Mouse (Mus musculus) frontal cortex, postnatal 10 days (tissue): ENCODE measurements around the gene Vdac1.
"Not testable (repeated sequence)": the region's sequence is repeated elsewhere in the genome, so short reads cannot be mapped to it uniquely, and the experiment has no call there.

Source experiments
- DNase-seq, 2 experiments: peaks; one replicate each; pipeline ENCODE4 v3.0.0; 2022; ENCODE audit warnings: low spot score in 2 of 2, mixed read lengths in 1 of 2

Vdac1 gene

GRCm38 (mm10) chr11:52373841-52374240, 13.2 kb downstream of the Vdac1 start:
- no peak for DNase-seq

DNA sequence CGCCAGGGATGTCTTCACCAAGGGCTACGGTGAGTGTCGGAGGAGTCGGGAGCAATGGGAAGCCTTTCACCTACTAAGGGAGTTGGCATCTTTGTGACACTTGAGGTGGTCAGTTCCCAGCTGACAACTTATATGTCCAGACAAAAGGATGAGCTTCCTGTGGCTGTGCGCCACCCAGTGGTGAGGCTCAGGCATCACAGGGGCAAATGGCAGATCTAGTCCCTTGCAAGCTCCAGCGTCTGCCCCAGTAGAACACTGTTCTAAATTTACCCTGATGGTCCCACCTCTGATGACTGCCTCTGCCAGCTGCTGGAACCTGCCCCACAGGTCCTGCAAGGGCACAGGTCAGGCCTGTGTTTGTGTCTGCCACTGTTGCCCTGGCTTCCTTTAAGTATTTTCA, 13.7 kb downstream of the Vdac1 start:
- DNase-seq: no peak

DNA sequence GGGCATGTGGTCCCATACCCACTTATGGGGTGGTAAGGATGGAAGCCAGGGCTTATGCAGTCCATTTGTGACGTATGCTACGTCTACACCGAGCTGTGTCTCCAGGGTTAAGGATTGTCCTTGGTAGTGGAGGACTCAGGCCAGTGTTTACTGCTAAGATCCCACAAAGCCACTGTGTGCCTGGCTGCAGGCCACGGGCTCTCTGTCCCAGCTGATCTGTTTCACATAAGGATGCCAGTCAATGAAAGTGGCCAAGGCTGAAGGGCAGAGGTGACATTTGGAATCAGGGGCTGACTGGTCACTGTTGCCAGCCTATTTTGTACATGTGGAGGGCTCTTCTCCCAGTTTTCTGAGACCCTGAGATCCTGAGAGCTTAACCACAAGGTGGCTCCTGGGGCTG, 16.9 kb downstream of the Vdac1 start:
- no peak for DNase-seq

GRCm38 (mm10) chr11:52379241-52379640, 18.6 kb downstream of the Vdac1 start:
- no peak for DNase-seq

GRCm38 (mm10) chr11:52383741-52384140, 23.1 kb downstream of the Vdac1 start:
- no peak for DNase-seq

GRCm38 (mm10) chr11:52384667-52385066, 24.0 kb downstream of the Vdac1 start:
- DNase-seq: no peak

- no peak for DNase-seq
Measured at GRCm38 (mm10) chr11:52386892-52387291, 26.2 kb downstream of the Vdac1 start.

- DNase-seq: no peak
Measured at GRCm38 (mm10) chr11:52388150-52388549, 27.5 kb downstream of the Vdac1 start.

DNA sequence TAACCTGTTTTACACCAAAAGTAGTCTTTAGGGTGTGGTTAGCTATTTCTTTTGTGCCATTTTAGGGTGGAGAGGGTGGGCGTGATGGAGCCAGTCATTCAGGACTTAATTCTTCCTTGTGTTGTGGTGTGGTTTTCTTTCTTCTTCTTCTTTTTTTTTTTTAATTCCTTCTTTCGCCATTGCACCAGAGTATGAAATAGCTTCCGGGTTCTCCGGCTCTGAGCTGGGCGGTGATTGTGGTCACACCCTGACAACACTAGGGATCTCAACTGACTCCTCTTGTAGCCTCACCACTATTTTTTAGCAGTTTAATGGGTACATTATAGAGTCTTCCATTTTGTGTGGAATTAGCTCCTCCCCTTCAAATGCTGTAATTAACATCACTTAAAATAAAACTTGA, 28.3 kb downstream of the Vdac1 start:
- not testable (repeated sequence) for DNase-seq

DNA sequence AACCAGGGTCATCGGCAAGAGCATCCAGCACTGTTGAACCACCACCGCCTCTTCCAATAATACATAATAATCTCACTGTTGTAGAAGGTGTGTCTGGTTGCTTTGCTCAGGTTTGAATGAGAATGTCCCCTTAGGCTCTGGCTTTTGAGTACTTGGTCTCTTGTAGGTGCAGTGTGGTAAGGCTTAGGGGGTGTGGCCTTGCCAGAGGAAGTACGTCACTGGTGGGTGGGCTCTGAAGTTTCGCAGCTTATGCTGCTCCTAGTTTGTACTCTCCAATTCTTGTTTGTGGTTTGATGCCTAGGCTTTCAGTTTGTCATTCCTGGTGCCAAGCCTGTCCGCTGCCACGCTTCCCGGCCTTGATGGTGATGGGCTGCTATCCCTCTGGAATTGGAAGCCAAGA, 29.3 kb downstream of the Vdac1 start:
- no peak for DNase-seq

DNA sequence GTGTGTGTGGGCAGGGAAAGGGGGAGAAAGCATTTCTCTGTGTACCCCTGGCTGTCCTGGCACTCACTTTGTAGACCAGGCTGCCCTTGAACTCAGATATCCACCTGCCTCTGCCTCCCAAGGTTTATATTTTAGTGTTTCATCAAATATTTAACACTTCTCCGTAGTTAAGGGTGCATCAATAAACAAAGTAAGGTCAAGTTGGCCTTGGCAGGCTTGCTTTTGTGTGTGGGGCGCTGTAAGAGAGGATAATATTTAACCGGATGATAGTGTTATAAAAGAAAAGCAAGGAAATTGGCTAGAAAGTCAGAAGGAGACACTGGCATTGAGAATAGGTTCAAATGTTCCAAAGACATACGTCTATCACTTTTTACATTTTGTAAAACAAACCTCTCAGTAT, 33.8 kb downstream of the Vdac1 start:
- no peak for DNase-seq

DNA sequence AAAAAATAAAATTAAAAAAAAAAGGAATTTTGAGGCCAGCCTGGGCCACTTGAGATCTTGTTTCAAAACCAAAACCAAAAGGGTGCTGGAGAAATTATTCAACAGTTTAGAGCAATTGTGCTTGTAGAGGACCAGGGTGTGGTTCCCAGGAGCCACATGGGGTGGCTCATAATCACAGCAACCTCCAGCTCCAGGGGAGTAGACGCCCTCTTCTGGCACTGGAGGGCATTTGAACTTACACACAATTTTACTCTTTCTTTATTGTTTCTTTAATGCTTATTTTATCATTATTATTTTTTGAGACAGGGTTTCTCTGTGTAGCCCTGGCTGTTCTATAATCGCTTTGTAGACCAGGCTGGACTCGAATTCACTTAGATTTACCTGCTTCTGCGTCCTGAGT, 34.7 kb downstream of the Vdac1 start:
- DNase-seq: no peak

DNA sequence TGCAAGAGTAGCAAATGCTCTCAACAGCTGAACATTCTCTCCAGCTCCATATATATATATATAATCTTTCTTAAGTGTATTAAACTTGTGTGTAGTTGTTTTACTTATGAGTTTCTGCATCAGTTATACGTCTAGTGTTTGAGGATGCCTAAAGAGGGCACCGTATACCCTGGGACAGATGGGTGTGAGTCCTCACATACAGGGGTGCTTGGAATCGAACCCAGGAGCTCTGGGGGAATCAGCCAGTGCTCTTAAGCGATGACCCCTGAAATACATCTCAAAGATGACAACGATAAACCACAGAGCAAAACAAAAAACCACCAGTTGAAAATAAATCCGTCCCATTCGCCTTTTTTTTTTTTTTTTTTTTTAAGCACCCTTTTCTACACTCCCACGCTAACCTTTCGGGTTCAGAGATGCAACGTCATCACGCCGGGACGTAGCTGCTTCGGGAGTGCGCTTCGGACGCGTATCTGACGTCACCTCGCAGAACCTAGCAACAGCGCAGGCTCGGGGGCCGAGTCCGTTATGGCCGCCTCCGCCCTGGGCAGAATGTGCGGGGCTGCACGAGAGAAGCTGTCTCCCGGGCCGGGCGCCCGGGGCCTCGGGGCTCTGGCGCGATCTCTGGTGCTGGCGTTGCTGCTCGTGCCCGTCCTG, 35.4 kb downstream of the Vdac1 start, which contains the start of gene 9530068E07Rik:
Gene 9530068E07Rik (plus strand): TSS at position 489 of the 657 bp plus-strand sequence.
- peak; percentile 90 to 92 for DNase-seq

DNA sequence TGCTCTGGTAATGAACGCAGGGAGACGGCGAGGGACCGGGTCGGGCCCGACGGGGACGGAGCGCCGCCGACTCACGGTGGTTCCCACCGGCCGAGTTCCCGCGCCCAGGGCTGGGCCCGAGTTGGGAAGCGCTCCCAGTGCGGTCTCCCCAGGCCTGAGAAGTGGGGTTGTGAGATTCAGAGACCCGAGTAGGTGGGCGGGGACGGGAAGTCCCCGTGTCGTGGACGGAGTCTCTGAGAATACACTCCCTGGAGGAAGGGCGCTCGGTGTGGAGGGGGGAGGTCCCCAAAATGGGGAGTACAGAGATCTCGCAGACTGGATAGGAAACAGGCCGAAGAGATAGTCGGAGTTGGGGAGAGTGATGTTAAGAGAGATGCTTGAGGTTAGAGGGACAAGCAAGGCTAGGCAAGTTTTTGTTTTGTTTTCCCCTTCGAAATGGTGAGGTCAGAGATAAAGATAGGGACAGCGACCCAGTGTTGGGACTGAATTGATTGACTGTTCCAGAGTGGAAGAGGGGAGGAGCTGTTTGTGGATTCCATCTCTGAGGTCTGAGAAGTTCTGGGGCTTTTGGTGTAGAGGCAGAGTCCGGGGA, 36.0 kb downstream of the Vdac1 start:
- peak in 1 of 2 experiments; percentile 42 for DNase-seq

DNA sequence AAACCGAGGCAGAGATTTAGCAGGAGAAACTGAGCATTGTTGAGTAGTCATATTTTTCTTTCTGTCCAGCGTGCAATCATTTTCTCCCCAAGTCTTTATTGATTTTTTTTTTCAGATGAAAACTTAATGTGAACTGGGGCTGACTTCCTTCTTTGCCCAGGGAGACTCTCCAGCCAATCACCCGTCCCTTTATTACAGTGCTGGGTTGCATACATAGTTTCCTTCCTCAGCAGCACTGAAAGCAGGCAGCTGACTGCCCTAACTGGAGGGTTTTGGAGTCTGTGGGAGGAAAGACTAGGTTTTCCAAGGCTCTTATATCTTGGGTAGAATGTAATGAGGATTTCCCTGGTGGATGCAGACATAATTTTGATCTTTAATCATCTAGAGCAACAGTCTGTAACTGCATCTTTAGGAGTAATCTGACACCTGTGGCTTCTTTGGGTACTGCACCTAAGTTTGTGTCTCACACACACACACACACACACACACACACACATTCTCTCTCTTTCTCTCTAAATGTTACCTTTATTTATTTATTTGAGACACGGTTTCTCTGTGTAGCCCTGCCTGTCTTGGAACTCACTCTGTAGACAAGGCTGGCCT, 36.8 kb downstream of the Vdac1 start:
- DNase-seq: no peak

DNA sequence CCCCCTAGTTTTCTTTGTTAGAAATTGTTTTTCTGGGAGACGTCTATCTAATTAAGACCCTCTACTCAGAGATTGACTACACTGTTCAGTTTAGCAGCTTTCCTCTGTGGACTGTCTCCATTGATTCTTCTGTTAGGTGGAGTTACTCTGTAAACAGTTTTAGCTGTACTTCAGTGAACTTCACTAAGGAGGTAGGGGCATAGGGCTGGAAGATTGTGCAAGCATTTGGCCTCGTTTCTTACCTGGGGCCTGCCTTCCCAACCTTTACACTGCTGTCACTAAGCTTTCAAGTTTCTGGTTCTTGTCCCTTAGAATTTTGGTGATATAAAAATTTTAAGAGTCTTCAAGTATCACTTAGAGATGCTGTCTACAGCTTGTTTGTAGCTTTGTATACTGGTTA, 40.8 kb downstream of the Vdac1 start:
- no peak for DNase-seq

- no peak for DNase-seq
Measured at GRCm38 (mm10) chr11:52402566-52402965, 41.9 kb downstream of the Vdac1 start.

DNA sequence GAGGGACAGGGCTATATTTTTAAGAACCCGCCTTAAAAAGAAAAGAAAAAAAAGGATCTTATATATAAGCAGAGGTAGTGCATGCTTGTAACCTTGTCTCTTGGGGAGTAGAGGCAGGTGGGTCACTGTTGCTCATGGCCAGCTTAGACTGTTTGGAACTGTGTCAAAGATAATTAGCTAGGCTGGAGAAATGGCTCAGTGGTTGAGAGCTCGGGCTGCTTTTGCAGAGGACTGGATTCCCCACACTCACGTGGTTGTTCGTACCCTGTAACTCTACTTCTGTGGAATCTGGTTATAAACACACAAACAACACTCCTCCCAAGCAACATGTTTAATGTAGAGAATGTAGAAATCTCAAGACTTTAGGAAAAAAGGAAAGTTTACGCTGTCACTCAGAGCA, 43.5 kb downstream of the Vdac1 start:
- DNase-seq: no peak

- no peak for DNase-seq
Measured at GRCm38 (mm10) chr11:52405196-52405688, 44.6 kb downstream of the Vdac1 start.

DNA sequence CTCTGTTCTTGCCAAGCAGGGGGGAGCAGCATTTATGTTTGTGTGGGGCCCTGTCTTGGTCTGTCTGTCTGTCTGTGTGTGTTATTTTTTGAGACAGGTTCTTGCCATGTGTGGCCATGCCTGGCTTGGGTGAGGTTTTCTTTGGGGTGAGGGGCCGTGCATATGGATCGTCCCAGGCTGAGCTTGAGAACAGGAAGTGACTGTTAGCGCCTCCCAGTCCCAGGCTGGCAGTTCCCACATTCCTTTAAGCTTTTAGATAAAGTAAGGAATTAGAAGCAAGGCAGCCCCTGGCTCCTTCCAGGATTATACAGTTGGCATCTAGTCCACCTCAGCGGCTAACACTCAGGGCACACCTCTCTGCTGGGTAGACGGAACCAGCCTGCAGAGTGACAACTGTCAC, 48.7 kb downstream of the Vdac1 start:
- DNase-seq: no peak

GRCm38 (mm10) chr11:52418358-52418757, 57.7 kb downstream of the Vdac1 start:
- no peak for DNase-seq

DNA sequence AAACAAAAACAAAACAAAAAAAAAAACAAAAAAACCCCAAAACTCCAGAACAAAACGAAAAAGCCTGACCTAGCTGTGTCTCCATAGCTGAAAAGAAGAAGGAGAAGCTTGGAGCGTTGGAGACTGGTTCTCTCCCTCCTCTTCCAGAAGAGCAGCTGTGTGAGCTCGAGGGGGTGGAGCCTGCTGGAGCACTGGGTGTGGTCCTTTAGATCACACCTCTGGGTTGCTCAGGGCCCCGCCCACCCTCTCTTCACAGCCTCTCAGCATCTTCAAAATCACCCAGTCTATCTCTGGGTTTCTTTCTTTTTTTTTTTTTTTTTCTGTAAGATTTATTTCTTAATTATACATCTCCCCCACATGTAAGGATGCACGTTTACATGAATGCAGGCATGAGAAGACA, 58.6 kb downstream of the Vdac1 start:
- no peak for DNase-seq

GRCm38 (mm10) chr11:52419861-52420260, 59.2 kb downstream of the Vdac1 start:
- DNase-seq: no peak
